In the genomic region with DNA sequence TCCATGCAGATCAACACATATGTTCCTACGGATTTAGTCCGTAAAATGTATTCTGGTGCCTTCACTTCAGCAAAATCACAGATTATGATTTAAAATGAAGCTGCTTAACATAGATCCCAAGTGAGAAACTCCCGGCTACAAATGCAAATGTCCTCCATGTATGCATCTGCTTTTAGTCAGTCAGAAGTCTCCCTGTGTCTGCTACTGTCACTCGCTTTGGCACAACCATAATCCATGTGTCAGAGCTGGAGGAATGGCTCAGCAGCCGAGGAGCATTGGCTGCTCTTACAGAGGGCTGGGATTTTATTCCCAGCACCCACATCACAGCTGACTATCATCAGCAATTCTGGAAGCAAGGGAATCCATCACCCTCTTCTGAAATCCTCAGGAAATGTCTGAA, we compare ENCODE assay signal across 21 mouse cellular contexts. TPM values are rescaled to one million over a fixed set of nuclear protein-coding genes. Genes with fewer than 3 reads are reported as not detected.
A peak's percentile ranks its signal among the peaks of the same experiment; 100 is the strongest.
DNase-seq lines count a peak whose midpoint lies in the region; ATAC-seq lines count a peak whose summit lies in the region.
"Had no signal": no experiment of that assay in that cellular context is flagged by ENCODE, and none has a peak within 500 bp of the region (broad histone marks: within the 10 kb centered on the region; RNA-seq: fewer than 3 reads in every experiment).

No protein-coding gene starts in this region.

- no peak for DNase-seq in frontal cortex, postnatal 36 days (ENCODE audit: low spot score in 2 of 2)
- DNase-seq in left cerebral cortex, postnatal 14 days (ENCODE audit: low spot score in 2 of 2): peak; percentile 11 to 42
- no peak for DNase-seq in left cerebral cortex, adult 9 months (ENCODE audit: low spot score in 2 of 2)
- peak; percentile 13 for DNase-seq in telencephalon, adult 2 months (ENCODE audit: low read depth, low spot score)
- DNase-seq: adrenal gland, adult 2 months; adrenal gland, postnatal 10 days; adrenal gland, postnatal 25 days; cerebellum, adult 11 months; cerebellum, adult 18-20 months; cerebellum, adult 8-10 months; cerebellum, adult 9-11 months; cerebellum, postnatal 14 days; cerebellum, postnatal 36 days; embryo, embryonic 11 days had no signal

- peak; percentile 72 for ATAC-seq in frontal cortex, adult (ENCODE audit: low TSS enrichment)
- no peak for ATAC-seq in megakaryocyte, adult 5-6 weeks (ENCODE audit: poor library complexity, severe bottlenecking)
- ATAC-seq: forebrain, embryonic 13.5 days; forebrain, embryonic 15.5 days had no signal

- intact Hi-C loops in left cerebral cortex, postnatal 14 days (cut with DNase I): no loop called here

RNA-seq across cellular contexts. Expression of a gene that starts 58.1 kb away (rescaled TPM):
- not detected for total RNA-seq in left cerebral cortex, postnatal 14 days (2021)
- not detected in 2 replicates for total RNA-seq in megakaryocyte, adult 5-6 weeks (2015)
- total RNA-seq in megakaryocyte, adult 5-6 weeks (2017): 0.28 TPM in 1 of 2 replicates, not detected in the other
- total RNA-seq: adrenal gland, adult 2 months; adrenal gland, postnatal 10 days; adrenal gland, postnatal 25 days; common myeloid progenitor, adult 5-6 weeks; ES-E14; MEL had no signal

Comparison
In these comparisons a context has a peak if more than half of its experiments do, and no peak if none do; other contexts are left out.
1. DNase-seq: peak in left cerebral cortex, postnatal 14 days (2 of 2) and telencephalon, adult 2 months (single experiment); none in frontal cortex, postnatal 36 days (0 of 2) and left cerebral cortex, adult 9 months (0 of 2).